Mouse (Mus musculus): Measurements from ENCODE around the gene Hecw2. TPM values are rescaled to one million over a fixed set of nuclear protein-coding genes. Genes with fewer than 3 reads are reported as not detected.

The Hecw2 gene
- polyA plus RNA-seq, 1 experiment: 0.07 TPM

GRCm38 (mm10) chr1:53866374-53866902 lies 328.5 kb downstream of the Hecw2 start:
- Histone ChIP-seq H3K4me3 (ENCODE audit: insufficient read depth, low read length) (no peak overlapping the region), H3K4me1 (ENCODE audit: control insufficient read depth, insufficient read depth, low read length) (peaks cover 6% of the 10 kb centered on the region), H3K27ac (ENCODE audit: insufficient read depth, low read depth, low read length) (no peak overlapping the region)
- TF ChIP-seq CTCF (IDR thresholded peaks at IDR 0.05; ENCODE audit: low read depth, low read length): no peak
- no peak for TF ChIP-seq POLR2A (IDR thresholded peaks at IDR 0.05; ENCODE audit: borderline replicate concordance, low read depth, low read length)

- Histone ChIP-seq H3K4me3 (ENCODE audit: insufficient read depth, low read length) (no peak overlapping the region), H3K4me1 (ENCODE audit: control insufficient read depth, insufficient read depth, low read length) (peaks cover 4% of the 10 kb centered on the region; the same call in 1 of the 2 replicates), H3K27ac (ENCODE audit: insufficient read depth, low read depth, low read length) (no peak overlapping the region)
- no peak for TF ChIP-seq CTCF (IDR thresholded peaks at IDR 0.05; ENCODE audit: low read depth, low read length)
- no peak for TF ChIP-seq POLR2A (IDR thresholded peaks at IDR 0.05; ENCODE audit: borderline replicate concordance, low read depth, low read length)
These were observed 330.9 kb downstream of the Hecw2 start for GRCm38 (mm10) chr1:53864046-53864445.

DNA sequence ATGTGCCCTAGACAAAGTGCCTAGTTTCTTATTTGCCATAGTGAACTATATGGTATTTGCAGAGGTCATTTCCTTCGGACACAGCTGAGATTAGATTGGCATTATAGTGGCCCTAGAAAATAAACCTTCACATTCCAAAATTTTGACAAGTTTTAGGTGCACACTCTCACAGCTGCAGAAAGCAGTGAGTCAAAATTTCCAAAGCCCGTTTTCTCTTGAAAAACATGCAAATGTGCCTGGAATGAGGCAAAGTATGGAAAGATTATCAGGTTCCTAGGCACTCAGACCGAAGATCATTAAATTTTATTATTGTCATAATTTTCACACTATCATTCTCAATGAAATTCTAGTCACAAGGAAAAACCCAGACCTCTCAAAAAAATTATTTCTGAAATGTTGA lies 334.4 kb downstream of the Hecw2 start:
- H3K27ac ChIP-seq (ENCODE audit: insufficient read depth, low read depth, low read length): no peak overlapping the region
- H3K4me3 ChIP-seq (ENCODE audit: insufficient read depth, low read length): no peak overlapping the region
- H3K4me1 ChIP-seq (ENCODE audit: control insufficient read depth, insufficient read depth, low read length): peaks cover 11% of the 10 kb centered on the region
- TF ChIP-seq CTCF (IDR thresholded peaks at IDR 0.05; ENCODE audit: low read depth, low read length) (no peak), POLR2A (IDR thresholded peaks at IDR 0.05; ENCODE audit: borderline replicate concordance, low read depth, low read length) (no peak)

DNA sequence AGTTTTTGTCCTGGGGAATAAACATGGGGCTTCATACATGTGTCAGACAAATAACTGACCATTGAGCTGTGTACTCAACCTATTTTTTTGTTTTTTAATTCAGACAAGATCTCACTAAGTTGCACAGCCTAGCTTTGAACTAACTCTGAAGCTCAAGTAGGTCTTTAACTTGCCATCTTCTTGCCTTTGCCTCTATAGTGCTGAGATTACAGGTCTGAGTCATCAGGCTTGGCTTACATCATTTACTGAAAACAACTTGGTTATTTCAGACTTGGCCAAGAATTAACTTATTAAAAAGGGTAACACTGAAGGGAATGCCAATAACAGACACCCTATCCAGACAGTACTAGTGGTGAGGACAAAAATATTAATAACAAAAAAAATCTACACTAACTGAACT lies 335.8 kb downstream of the Hecw2 start:
- Histone ChIP-seq H3K27ac (ENCODE audit: insufficient read depth, low read depth, low read length) (no peak overlapping the region), H3K4me1 (ENCODE audit: control insufficient read depth, insufficient read depth, low read length) (peaks cover 19% of the 10 kb centered on the region), H3K4me3 (ENCODE audit: insufficient read depth, low read length) (no peak overlapping the region)
- TF ChIP-seq POLR2A (IDR thresholded peaks at IDR 0.05; ENCODE audit: borderline replicate concordance, low read depth, low read length) (no peak), CTCF (IDR thresholded peaks at IDR 0.05; ENCODE audit: low read depth, low read length) (no peak)

GRCm38 (mm10) chr1:53856501-53857103 lies 338.4 kb downstream of the Hecw2 start:
- TF ChIP-seq POLR2A (IDR thresholded peaks at IDR 0.05; ENCODE audit: borderline replicate concordance, low read depth, low read length): no peak
- TF ChIP-seq CTCF (IDR thresholded peaks at IDR 0.05; ENCODE audit: low read depth, low read length): no peak
- Histone ChIP-seq H3K4me3 (ENCODE audit: insufficient read depth, low read length) (no peak overlapping the region), H3K27ac (ENCODE audit: insufficient read depth, low read depth, low read length) (peak overlapping the region; percentile 78), H3K4me1 (ENCODE audit: control insufficient read depth, insufficient read depth, low read length) (peaks cover 29% of the 10 kb centered on the region)

- TF ChIP-seq POLR2A (IDR thresholded peaks at IDR 0.05; ENCODE audit: borderline replicate concordance, low read depth, low read length): no peak
- no peak for TF ChIP-seq CTCF (IDR thresholded peaks at IDR 0.05; ENCODE audit: low read depth, low read length)
- H3K27ac ChIP-seq (ENCODE audit: insufficient read depth, low read depth, low read length): peak overlapping the region; percentile 78
- peaks cover 31% of the 10 kb centered on the region for H3K4me1 ChIP-seq (ENCODE audit: control insufficient read depth, insufficient read depth, low read length)
These were observed 339.2 kb downstream of the Hecw2 start for GRCm38 (mm10) chr1:53855732-53856131.

DNA sequence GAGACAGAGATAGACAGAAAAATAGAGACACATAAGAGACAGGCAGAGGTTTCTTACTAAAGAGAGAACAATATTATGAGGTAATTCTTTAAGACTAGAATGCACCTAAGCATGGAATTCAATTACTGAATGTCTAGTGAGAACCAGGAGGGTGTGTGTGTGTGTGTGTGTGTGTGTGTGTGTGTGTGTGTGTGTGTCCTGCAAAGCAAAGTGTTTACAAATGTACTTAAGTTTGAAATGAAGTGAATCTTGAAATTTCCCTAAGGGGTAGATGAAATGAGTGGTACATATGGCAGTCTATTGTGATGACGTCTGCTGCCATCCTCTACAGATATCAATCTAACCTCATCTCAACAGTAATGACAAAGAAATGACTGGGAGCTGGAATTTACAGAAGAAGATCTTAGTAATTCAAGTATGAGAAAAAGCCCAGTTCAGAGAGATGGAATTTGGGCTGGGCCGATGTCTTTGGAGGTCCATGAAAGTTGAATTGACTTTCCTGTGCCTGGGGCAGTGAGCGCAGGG lies 342.8 kb downstream of the Hecw2 start:
- H3K27ac ChIP-seq (ENCODE audit: insufficient read depth, low read depth, low read length): peak overlapping the region; percentile 73
- TF ChIP-seq CTCF (IDR thresholded peaks at IDR 0.05; ENCODE audit: low read depth, low read length) (no peak), POLR2A (IDR thresholded peaks at IDR 0.05; ENCODE audit: borderline replicate concordance, low read depth, low read length) (no peak)
- H3K4me3 ChIP-seq (ENCODE audit: insufficient read depth, low read length): no peak overlapping the region
- H3K4me1 ChIP-seq (ENCODE audit: control insufficient read depth, insufficient read depth, low read length): peaks cover 47% of the 10 kb centered on the region

More at GRCm38 (mm10) chr1:53855732-53856131, 339.2 kb downstream of the Hecw2 start:
- no peak overlapping the region for H3K4me3 ChIP-seq (ENCODE audit: insufficient read depth, low read length)

GRCm38 (mm10) chr1:53851334-53851733 lies 343.6 kb downstream of the Hecw2 start:
- Histone ChIP-seq H3K4me1 (ENCODE audit: control insufficient read depth, insufficient read depth, low read length) (peaks cover 42% of the 10 kb centered on the region), H3K27ac (ENCODE audit: insufficient read depth, low read depth, low read length) (peak overlapping the region; percentile 73), H3K4me3 (ENCODE audit: insufficient read depth, low read length) (0 out of 2 replicates have a peak overlapping the region, but pooled peaks have one; percentile 12)
- no peak for TF ChIP-seq POLR2A (IDR thresholded peaks at IDR 0.05; ENCODE audit: borderline replicate concordance, low read depth, low read length)
- TF ChIP-seq CTCF (IDR thresholded peaks at IDR 0.05; ENCODE audit: low read depth, low read length): no peak

GRCm38 (mm10) chr1:53850891-53851290 lies 344.1 kb downstream of the Hecw2 start:
- peaks cover 47% of the 10 kb centered on the region for H3K4me1 ChIP-seq (ENCODE audit: control insufficient read depth, insufficient read depth, low read length)
- no peak overlapping the region for H3K4me3 ChIP-seq (ENCODE audit: insufficient read depth, low read length)
- peak overlapping the region; percentile 99 for H3K27ac ChIP-seq (ENCODE audit: insufficient read depth, low read depth, low read length)
- TF ChIP-seq CTCF (IDR thresholded peaks at IDR 0.05; ENCODE audit: low read depth, low read length) (no peak), POLR2A (IDR thresholded peaks at IDR 0.05; ENCODE audit: borderline replicate concordance, low read depth, low read length) (no peak)

DNA sequence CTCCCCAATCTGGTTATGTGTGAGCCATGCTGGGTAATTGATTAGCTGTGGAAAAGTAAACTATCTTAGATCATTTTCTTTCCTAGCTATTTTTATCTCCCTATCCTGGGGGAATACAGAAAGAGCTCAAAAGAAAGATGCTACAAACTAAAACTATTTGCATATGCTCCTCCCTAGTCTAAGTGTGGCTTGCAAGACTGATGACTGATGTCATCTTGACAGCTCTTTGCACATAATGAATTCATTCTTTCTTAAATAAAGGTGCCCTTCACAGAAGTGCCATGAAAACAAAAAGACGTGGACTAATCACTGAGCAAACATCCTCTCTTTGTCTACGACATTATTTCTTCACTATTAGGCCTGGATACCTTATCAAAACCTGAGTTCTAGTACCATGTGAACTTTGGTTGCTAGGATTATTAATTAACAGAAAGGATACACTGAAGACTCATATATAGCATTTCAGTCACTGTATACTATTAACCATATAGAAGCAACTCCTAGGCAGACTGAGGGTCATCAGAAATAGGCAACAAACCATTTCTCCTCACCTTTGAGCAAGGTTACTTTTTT lies 348.2 kb downstream of the Hecw2 start:
- Histone ChIP-seq H3K27ac (ENCODE audit: insufficient read depth, low read depth, low read length) (no peak overlapping the region), H3K4me1 (ENCODE audit: control insufficient read depth, insufficient read depth, low read length) (peaks cover 38% of the 10 kb centered on the region), H3K4me3 (ENCODE audit: insufficient read depth, low read length) (no peak overlapping the region)
- no peak for TF ChIP-seq POLR2A (IDR thresholded peaks at IDR 0.05; ENCODE audit: borderline replicate concordance, low read depth, low read length)
